Mouse (Mus musculus): ENCODE measurements at regions not wholly inside any gene's neighbourhood (a gene's known extent, or its start where the extent isn't known, plus 50 kb on each side); places are given as distances from the start of the nearest gene placed in this dataset.

- Histone ChIP-seq H3K9ac (no peak overlapping the region), H3K27me3 (replicated peaks) (no peaks in the 10 kb centered on the region), H3K4me2 (replicated peaks) (no peak overlapping the region), H3K27ac (no peak overlapping the region), H3K9me3 (no peaks in the 10 kb centered on the region), H3K36me3 (no peaks in the 10 kb centered on the region), H3K4me3 (replicated peaks) (no peak overlapping the region), H3K4me1 (replicated peaks) (no peaks in the 10 kb centered on the region)
- ATAC-seq: no peak
- WGBS: 93% methylated on average over 4 of the region's 4 CpGs
These were observed 53.1 kb upstream of the Galnt7 start for GRCm38 (mm10) chr8:57705957-57706356.

GRCm38 (mm10) chr8:57704161-57704560 lies 51.3 kb upstream of the Galnt7 start:
- H3K27me3 ChIP-seq (replicated peaks): no peaks in the 10 kb centered on the region
- 57% methylated on average over 3 of the region's 3 CpGs for WGBS
- H3K4me3 ChIP-seq (replicated peaks): no peak overlapping the region
- no peak overlapping the region for H3K27ac ChIP-seq
- no peak overlapping the region for H3K9ac ChIP-seq
- no peaks in the 10 kb centered on the region for H3K36me3 ChIP-seq
- ATAC-seq: peak; percentile 69; the same call in 1 of the 2 replicates
- H3K9me3 ChIP-seq: no peaks in the 10 kb centered on the region
- H3K4me1 ChIP-seq (replicated peaks): no peaks in the 10 kb centered on the region
- H3K4me2 ChIP-seq (replicated peaks): no peak overlapping the region

- Histone ChIP-seq H3K4me2 (replicated peaks) (no peak overlapping the region), H3K4me1 (replicated peaks) (no peaks in the 10 kb centered on the region), H3K9ac (no peak overlapping the region), H3K27me3 (replicated peaks) (no peaks in the 10 kb centered on the region), H3K36me3 (no peaks in the 10 kb centered on the region), H3K4me3 (replicated peaks) (no peak overlapping the region), H3K27ac (no peak overlapping the region), H3K9me3 (no peaks in the 10 kb centered on the region)
- ATAC-seq: peak; percentile 81
- 68% methylated on average over 7 of the region's 7 CpGs for WGBS
These were observed 49.7 kb upstream of the Galnt7 start for GRCm38 (mm10) chr8:57702407-57703113.

Data from intestine, embryonic 15.5 days (tissue).